9 mouse cellular contexts compared by ENCODE assay signal in the genomic region with DNA sequence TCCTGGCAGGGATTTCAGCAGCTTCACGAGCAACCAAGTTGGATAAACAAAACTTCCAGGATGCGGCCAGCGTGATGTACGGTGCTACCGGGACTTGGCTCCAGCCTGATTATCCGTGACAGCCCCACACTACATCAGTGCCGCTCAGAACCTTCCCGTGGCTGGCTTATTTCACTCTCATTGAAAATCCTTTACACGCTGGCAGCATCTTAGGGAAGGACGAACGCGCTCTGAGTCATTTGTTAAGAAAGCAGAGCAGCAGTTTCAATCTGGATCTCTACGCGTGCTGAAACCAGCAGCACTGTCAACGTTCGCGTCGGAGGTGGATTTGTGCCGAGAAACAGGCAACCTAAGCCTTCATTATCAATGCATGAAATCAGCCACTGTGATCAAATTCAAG.
DNase-seq lines count a peak whose midpoint lies in the region; ATAC-seq and TF ChIP-seq lines count a peak whose summit lies in the region.
"Had no signal": no experiment of that assay in that cellular context is flagged by ENCODE, and none has a peak within 500 bp of the region (broad histone marks: within the 10 kb centered on the region; RNA-seq: fewer than 3 reads in every experiment).

No protein-coding gene starts in this region.

- no peaks in the 10 kb centered on the region for H3K36me3 ChIP-seq in embryonic facial prominence, embryonic 11.5 days (replicated peaks; ENCODE audit: control insufficient read depth, insufficient read depth, low read depth, low read length)
- H3K36me3 ChIP-seq in embryonic facial prominence, embryonic 10.5 days (replicated peaks): no peaks in the 10 kb centered on the region
- no peaks in the 10 kb centered on the region for H3K36me3 ChIP-seq in forebrain, embryonic 16.5 days (ENCODE audit: control insufficient read depth, insufficient read depth)
- no peaks in the 10 kb centered on the region for H3K36me3 ChIP-seq in midbrain, postnatal 0 days (ENCODE audit: insufficient read depth, low read length)

- intact Hi-C loops in gastrocnemius, postnatal 14 days (cut with DNase I; ENCODE audit: low total_unique reads): no loop called here

- H3K9me3 ChIP-seq in embryonic facial prominence, embryonic 11.5 days (replicated peaks; ENCODE audit: control insufficient read depth, low read length): no peaks in the 10 kb centered on the region
- H3K9me3 ChIP-seq in embryonic facial prominence, embryonic 10.5 days: no peaks in the 10 kb centered on the region
- no peaks in the 10 kb centered on the region for H3K9me3 ChIP-seq in forebrain, embryonic 16.5 days (ENCODE audit: control insufficient read depth, low read length)
- no peaks in the 10 kb centered on the region for H3K9me3 ChIP-seq in midbrain, postnatal 0 days (ENCODE audit: low read length)

- WGBS in embryonic facial prominence, embryonic 11.5 days: 54% methylated on average over 19 of the region's 19 CpGs
- WGBS in embryonic facial prominence, embryonic 10.5 days: 66% methylated on average over 19 of the region's 19 CpGs
- 14% methylated on average over 19 of the region's 19 CpGs for WGBS in forebrain, embryonic 16.5 days
- 8% methylated on average over 19 of the region's 19 CpGs for WGBS in midbrain, postnatal 0 days

- no peak for TF ChIP-seq CTCF in midbrain, postnatal 0 days (IDR thresholded peaks at IDR 0.05)

- no peaks in the 10 kb centered on the region for H3K4me1 ChIP-seq in embryonic facial prominence, embryonic 11.5 days (ENCODE audit: control insufficient read depth, insufficient read depth, low read length)
- H3K4me1 ChIP-seq in embryonic facial prominence, embryonic 10.5 days: 0 out of 2 replicates have a peak, but pooled peaks cover 3% of the 10 kb centered on the region
- peaks cover 9% of the 10 kb centered on the region for H3K4me1 ChIP-seq in forebrain, embryonic 16.5 days (replicated peaks; ENCODE audit: control insufficient read depth, insufficient read depth, low read length)
- peaks cover 5% of the 10 kb centered on the region; the same call in 1 of the 2 replicates for H3K4me1 ChIP-seq in midbrain, postnatal 0 days (ENCODE audit: insufficient read depth, low read length)

- peak overlapping the region; percentile 13 for H3K4me2 ChIP-seq in embryonic facial prominence, embryonic 11.5 days (ENCODE audit: low read depth, low read length)
- peak overlapping the region; percentile 63 for H3K4me2 ChIP-seq in forebrain, embryonic 16.5 days (ENCODE audit: low read length)
- H3K4me2 ChIP-seq in midbrain, postnatal 0 days (ENCODE audit: low read depth, low read length, poor library complexity, severe bottlenecking): peak overlapping the region; percentile 57

- DNase-seq in embryonic facial prominence, embryonic 11.5 days (ENCODE audit: low spot score): peak; percentile 7
- no peak for DNase-seq in embryonic facial prominence, embryonic 10.5 days (ENCODE audit: low spot score)
- peak; percentile 10 for DNase-seq in adrenal gland, postnatal 14 days
- peak; percentile 46 to 59 for DNase-seq in layer of hippocampus, adult 8-10 months (ENCODE audit: low spot score in 2 of 2)
- DNase-seq in midbrain, postnatal 0 days (ENCODE audit: low spot score): peak; percentile 67
- DNase-seq in gastrocnemius, postnatal 14 days: no peak

- no peak overlapping the region for H3K27ac ChIP-seq in embryonic facial prominence, embryonic 11.5 days (replicated peaks; ENCODE audit: low read depth, low read length)
- H3K27ac ChIP-seq in embryonic facial prominence, embryonic 10.5 days (replicated peaks): no peak overlapping the region
- peak overlapping the region; percentile 70 for H3K27ac ChIP-seq in forebrain, embryonic 16.5 days (ENCODE audit: low read length)
- H3K27ac ChIP-seq in midbrain, postnatal 0 days (ENCODE audit: low read depth, low read length): peak overlapping the region; percentile 72

- no peak overlapping the region for H3K4me3 ChIP-seq in embryonic facial prominence, embryonic 11.5 days (ENCODE audit: low read depth, low read length)
- no peak overlapping the region for H3K4me3 ChIP-seq in embryonic facial prominence, embryonic 10.5 days
- peak overlapping the region; percentile 46 for H3K4me3 ChIP-seq in forebrain, embryonic 16.5 days (replicated peaks; ENCODE audit: low read length)
- peak overlapping the region; percentile 44 for H3K4me3 ChIP-seq in midbrain, postnatal 0 days (ENCODE audit: low read depth, low read length)
- H3K4me3 ChIP-seq: erythroblast, embryonic 14.5 days had no signal

- no peak overlapping the region; the same call in 1 of the 2 replicates for H3K9ac ChIP-seq in embryonic facial prominence, embryonic 11.5 days (replicated peaks; ENCODE audit: low read length)
- H3K9ac ChIP-seq in forebrain, embryonic 16.5 days (replicated peaks; ENCODE audit: low read depth, low read length): peak overlapping the region; percentile 58
- peak overlapping the region; percentile 54 for H3K9ac ChIP-seq in midbrain, postnatal 0 days (replicated peaks; ENCODE audit: low read length, poor library complexity, severe bottlenecking)

- H3K27me3 ChIP-seq in embryonic facial prominence, embryonic 11.5 days (ENCODE audit: control insufficient read depth, insufficient read depth, low read length): no peaks in the 10 kb centered on the region
- H3K27me3 ChIP-seq in embryonic facial prominence, embryonic 10.5 days (replicated peaks; ENCODE audit: low read depth, poor library complexity, severe bottlenecking): no peaks in the 10 kb centered on the region
- H3K27me3 ChIP-seq in forebrain, embryonic 16.5 days (replicated peaks; ENCODE audit: control insufficient read depth, insufficient read depth, low read length): no peaks in the 10 kb centered on the region
- H3K27me3 ChIP-seq in midbrain, postnatal 0 days (ENCODE audit: insufficient read depth, low read length): no peaks in the 10 kb centered on the region

- no peak for ATAC-seq in embryonic facial prominence, embryonic 11.5 days (replicated peaks; ENCODE audit: insufficient number of reproducible peaks, low FRiP score, low TSS enrichment, low read depth)
- peak; percentile 72 for ATAC-seq in forebrain, embryonic 16.5 days
- peak; percentile 64 for ATAC-seq in midbrain, postnatal 0 days (ENCODE audit: low FRiP score)
- no peak for ATAC-seq in megakaryocyte, adult 5-6 weeks (ENCODE audit: poor library complexity, severe bottlenecking)

Comparison
In these comparisons a context has a peak if more than half of its experiments do, and no peak if none do; other contexts are left out.
1. DNase-seq: peak in embryonic facial prominence, embryonic 11.5 days (single experiment), adrenal gland, postnatal 14 days (single experiment), layer of hippocampus, adult 8-10 months (2 of 2) and midbrain, postnatal 0 days (single experiment); none in embryonic facial prominence, embryonic 10.5 days (single experiment) and gastrocnemius, postnatal 14 days (single experiment).
2. ATAC-seq: peak in forebrain, embryonic 16.5 days (single experiment) and midbrain, postnatal 0 days (single experiment); none in embryonic facial prominence, embryonic 11.5 days (single experiment) and megakaryocyte, adult 5-6 weeks (single experiment).
3. H3K27ac ChIP-seq: peak in forebrain, embryonic 16.5 days (single experiment) and midbrain, postnatal 0 days (single experiment); none in embryonic facial prominence, embryonic 11.5 days (single experiment) and embryonic facial prominence, embryonic 10.5 days (single experiment).
4. H3K4me2 ChIP-seq: peak in every context shown above with its lines; median percentile 63 in forebrain, embryonic 16.5 days; 57 in midbrain, postnatal 0 days; 13 in embryonic facial prominence, embryonic 11.5 days.
5. H3K4me3 ChIP-seq: peak in forebrain, embryonic 16.5 days (single experiment) and midbrain, postnatal 0 days (single experiment); none in embryonic facial prominence, embryonic 11.5 days (single experiment) and embryonic facial prominence, embryonic 10.5 days (single experiment).